Mouse (Mus musculus) MEL (cell line): Measurements from ENCODE around the gene Krt15. TPM values are rescaled to one million over a fixed set of nuclear protein-coding genes. Genes with fewer than 3 reads are reported as not detected.

Source experiments
- DNase-seq: peaks from one replicate; pipeline ENCODE4 v3.0.0; 2011; ENCODE audit warnings: low read depth, low spot score
- H3K27ac ChIP-seq: 2 replicates; pipeline ENCODE4 v1.5.1; 2012; ENCODE audit warnings: low read depth, mild to moderate bottlenecking, control low read depth, low read length, moderate library complexity; ENCODE audit not compliant: control insufficient read depth
- H3K27me3 ChIP-seq, 2 experiments: fragments of 150-350 bp in 1 of 2; sonication (generic) in 1 of 2; 2 replicates each; pipeline ENCODE4 v1.6.1; 2012; ENCODE audit warnings: low read length in 2 of 2, mild to moderate bottlenecking in 2 of 2, improper control_type of control experiment in 1 of 2, moderate library complexity in 1 of 2; ENCODE audit not compliant: insufficient read depth in 2 of 2, control insufficient read depth in 1 of 2
- H3K36me3 ChIP-seq, 2 experiments: 2 replicates each; pipeline ENCODE4 v1.6.1; 2012 to 2014; ENCODE audit warnings: low read length in 2 of 2, improper control_type of control experiment in 1 of 2, inconsistent platforms in 1 of 2, mild to moderate bottlenecking in 1 of 2; ENCODE audit not compliant: insufficient read depth in 2 of 2, control insufficient read depth in 1 of 2
- H3K4me1 ChIP-seq, 2 experiments: fragments of 150-350 bp in 1 of 2; sonication (generic) in 1 of 2; 2 replicates each; pipeline ENCODE4 v1.6.1; 2012; ENCODE audit warnings: low read length in 2 of 2, improper control_type of control experiment in 1 of 2, mild to moderate bottlenecking in 1 of 2; ENCODE audit not compliant: insufficient read depth in 2 of 2, control insufficient read depth in 1 of 2
- H3K4me3 ChIP-seq, 2 experiments: fragments of 150-350 bp in 1 of 2; sonication (generic) in 1 of 2; 2 replicates each; pipeline ENCODE4 v1.5.1; 2012; ENCODE audit warnings: low read depth in 2 of 2, low read length in 2 of 2, mild to moderate bottlenecking in 2 of 2, moderate library complexity in 2 of 2, control low read depth in 1 of 2, improper control_type of control experiment in 1 of 2; ENCODE audit not compliant: control insufficient read depth in 1 of 2, insufficient read depth in 1 of 2
- H3K79me2 ChIP-seq: 2 replicates; pipeline ENCODE4 v1.6.1; 2012; ENCODE audit warnings: mild to moderate bottlenecking, low read length, moderate library complexity; ENCODE audit not compliant: control insufficient read depth, poor library complexity, insufficient read depth
- H3K9ac ChIP-seq: 2 replicates; pipeline ENCODE4 v1.6.1; 2012; ENCODE audit warnings: low read depth, mild to moderate bottlenecking, control low read depth, low read length, moderate library complexity; ENCODE audit not compliant: control insufficient read depth, poor library complexity, severe bottlenecking
- H3K9me3 ChIP-seq: fragments of 150-350 bp; sonication (generic); replicated peaks from 2 replicates; pipeline ENCODE4 v1.6.1; 2012; ENCODE audit warnings: mild to moderate bottlenecking, low read length, improper control_type of control experiment, moderate library complexity; ENCODE audit not compliant: insufficient read depth
- CHD2 ChIP-seq: IDR thresholded peaks from 2 replicates; pipeline ENCODE4 v1.6.1; 2011; ENCODE audit warnings: low read length, improper control_type of control experiment
- CTCF ChIP-seq, 3 experiments: IDR thresholded peaks in 2 of 3; conservative IDR thresholded peaks in 1 of 3; 2 replicates each; pipeline ENCODE4 v1.5.1; 2011 to 2012; ENCODE audit warnings: low read length in 3 of 3, low read depth in 2 of 3, mild to moderate bottlenecking in 2 of 3, improper control_type of control experiment in 1 of 3, inconsistent platforms in 1 of 3, mixed read lengths in 1 of 3, moderate library complexity in 1 of 3; ENCODE audit not compliant: control insufficient read depth in 1 of 3, insufficient read depth in 1 of 3, poor library complexity in 1 of 3, severe bottlenecking in 1 of 3
- ELF1 ChIP-seq: IDR thresholded peaks from 2 replicates; pipeline ENCODE4 v1.6.1; 2014; ENCODE audit warnings: low read depth, mild to moderate bottlenecking, inconsistent platforms, low read length, improper control_type of control experiment, moderate library complexity
- GABPA ChIP-seq: IDR thresholded peaks from 2 replicates; pipeline ENCODE4 v1.6.1; 2012; ENCODE audit warnings: low read depth, mild to moderate bottlenecking, inconsistent platforms, low read length, improper control_type of control experiment, moderate library complexity
- GATA1 ChIP-seq: IDR thresholded peaks from 2 replicates; pipeline ENCODE4 v1.6.1; 2011; ENCODE audit warnings: low read depth, low read length, improper control_type of control experiment
- HCFC1 ChIP-seq: IDR thresholded peaks from 2 replicates; pipeline ENCODE4 v1.6.1; 2012; ENCODE audit warnings: low read depth, mild to moderate bottlenecking, inconsistent platforms, low read length, improper control_type of control experiment, moderate library complexity
- KAT2A ChIP-seq: conservative IDR thresholded peaks from 2 replicates; pipeline ENCODE4 v1.6.1; 2012; ENCODE audit warnings: low read depth, low read length, improper control_type of control experiment, inconsistent platforms
- MAFK ChIP-seq: IDR thresholded peaks from 2 replicates; pipeline ENCODE4 v1.6.1; 2011; ENCODE audit warnings: low read depth, mild to moderate bottlenecking, low read length, improper control_type of control experiment, borderline replicate concordance
- MXI1 ChIP-seq: IDR thresholded peaks from 2 replicates; pipeline ENCODE4 v1.6.1; 2011; ENCODE audit warnings: mild to moderate bottlenecking, low read depth, low read length, improper control_type of control experiment
- NELFE ChIP-seq: IDR thresholded peaks from 2 replicates; pipeline ENCODE4 v1.6.1; 2011; ENCODE audit warnings: low read depth, low read length, improper control_type of control experiment
- NRF1 ChIP-seq: IDR thresholded peaks from 2 replicates; pipeline ENCODE4 v1.6.1; 2014; ENCODE audit warnings: low read depth, mild to moderate bottlenecking, inconsistent platforms, low read length, improper control_type of control experiment, moderate library complexity; ENCODE audit not compliant: poor library complexity, insufficient read depth, severe bottlenecking
- POLR2AphosphoS5 ChIP-seq: IDR thresholded peaks from 2 replicates; pipeline ENCODE4 v1.6.1; 2012; ENCODE audit warnings: low read depth, borderline replicate concordance, mild to moderate bottlenecking, inconsistent platforms, low read length, moderate library complexity, mixed read lengths
- RCOR1 ChIP-seq: IDR thresholded peaks from 2 replicates; pipeline ENCODE4 v1.6.1; 2012; ENCODE audit warnings: low read depth, mild to moderate bottlenecking, inconsistent platforms, low read length, improper control_type of control experiment
- SMC3 ChIP-seq: IDR thresholded peaks from 2 replicates; pipeline ENCODE4 v1.6.1; 2011; ENCODE audit warnings: low read depth, low read length, improper control_type of control experiment
- TAL1 ChIP-seq: IDR thresholded peaks from 2 replicates; pipeline ENCODE4 v1.6.1; 2012; ENCODE audit warnings: mild to moderate bottlenecking, inconsistent platforms, low read length, moderate library complexity, mixed read lengths
- TBP ChIP-seq: IDR thresholded peaks from 2 replicates; pipeline ENCODE4 v1.8.0; 2011; ENCODE audit warnings: low read depth, low read length, improper control_type of control experiment
- USF2 ChIP-seq, 2 experiments: IDR thresholded peaks; 2 replicates each; pipeline ENCODE4 v1.6.1; 2011 to 2012; ENCODE audit warnings: improper control_type of control experiment in 2 of 2, low read length in 2 of 2, borderline replicate concordance in 1 of 2, inconsistent platforms in 1 of 2, low read depth in 1 of 2, mild to moderate bottlenecking in 1 of 2; ENCODE audit not compliant: insufficient read depth in 1 of 2
- ZC3H11A ChIP-seq: IDR thresholded peaks from 2 replicates; pipeline ENCODE4 v1.6.1; 2012; ENCODE audit warnings: low read depth, mild to moderate bottlenecking, inconsistent platforms, low read length, improper control_type of control experiment
- ZKSCAN1 ChIP-seq: IDR thresholded peaks from 2 replicates; pipeline ENCODE4 v1.6.1; 2012; ENCODE audit warnings: low read depth, mild to moderate bottlenecking, inconsistent platforms, low read length, improper control_type of control experiment, moderate library complexity
- ZNF384 ChIP-seq: IDR thresholded peaks from 2 replicates; pipeline ENCODE4 v1.6.1; 2012; ENCODE audit warnings: low read depth, mild to moderate bottlenecking, inconsistent platforms, low read length, improper control_type of control experiment
- polyA plus RNA-seq, 2 experiments: library from polyadenylated mRNA; stranded (reverse) in 1 of 2; unstranded in 1 of 2; fragments of >175 nt in 1 of 2; fragments of >200 nt in 1 of 2; gene quantifications; 2 replicates each; pipeline versions ENCODE4 v1.2.1 to v1.2.4; 2012; ENCODE audit warnings: low replicate concordance in 2 of 2, low read depth in 1 of 2; ENCODE audit not compliant: insufficient read length in 2 of 2, insufficient read depth in 1 of 2, missing spikeins in 1 of 2
- total RNA-seq: library from RNA; depleted of rRNA; stranded (reverse); fragments of 300-350 nt; gene quantifications from 2 replicates; pipeline ENCODE4 v1.2.3, GENCODE M21; 2012; rRNA removed

Krt15 gene
- total and polyA plus RNA-seq, 3 experiments = not detected

DNA sequence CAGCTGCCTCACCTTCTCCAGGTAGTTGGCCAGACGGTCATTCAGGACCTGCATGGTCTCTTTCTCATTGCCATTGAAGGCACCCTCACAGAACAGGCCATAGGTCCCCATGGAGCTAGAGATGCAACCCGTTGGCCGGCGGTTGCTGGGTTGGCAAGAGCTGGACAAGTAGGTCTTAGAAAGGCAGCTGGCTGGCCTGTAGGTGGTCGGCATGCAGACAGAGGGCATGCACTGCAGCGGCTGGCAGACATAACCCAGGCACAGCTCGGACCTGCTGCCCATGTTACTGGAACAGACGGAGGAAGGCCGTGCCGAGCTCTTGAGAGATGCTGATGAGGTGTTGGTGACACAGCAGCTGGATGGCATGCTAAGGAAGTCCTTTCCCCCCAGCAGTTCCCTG is 47.9 kb downstream of the Krt15 start, which contains the start of gene Krt32:
Krt32 (minus strand) TSS at position 366 of the 400 bp plus-strand sequence.
- H3K27me3 ChIP-seq = no peaks in the 10 kb centered on the region
- TF ChIP-seq MXI1 (no peak), ZC3H11A (no peak), GATA1 (no peak), KAT2A (no peak), HCFC1 (no peak), NRF1 (no peak), RCOR1 (no peak), ZKSCAN1 (no peak), ELF1 (no peak), TAL1 (no peak), SMC3 (no peak), POLR2AphosphoS5 (no peak), ZNF384 (no peak), NELFE (no peak), USF2 (IDR thresholded peaks at IDR 0.05; ENCODE audit: borderline replicate concordance in 1 of 2, insufficient read depth in 1 of 2, low read depth in 1 of 2, low read length in 2 of 2) (no peak), GABPA (no peak), MAFK (no peak), CHD2 (no peak), TBP (no peak), CTCF (IDR thresholded peaks at IDR 0.05 in 2 of 3, conservative IDR thresholded peaks at IDR 0.05 in 1 of 3; ENCODE audit: control insufficient read depth in 1 of 3, insufficient read depth in 1 of 3, low read depth in 2 of 3, low read length in 3 of 3, poor library complexity in 1 of 3, severe bottlenecking in 1 of 3) (no peak)
- H3K9me3 ChIP-seq = no peaks in the 10 kb centered on the region
- no peak for DNase-seq
- H3K9ac ChIP-seq = no peak within 1 kb of the TSS
- no peak within 1 kb of the TSS for H3K27ac ChIP-seq
- no peak within 1 kb of the TSS for H3K4me3 ChIP-seq
- H3K36me3 ChIP-seq = no peaks in the 10 kb centered on the region
- H3K79me2 ChIP-seq = no peaks in the 10 kb centered on the region
- no peaks in the 10 kb centered on the region for H3K4me1 ChIP-seq

Other genes with a start within 250 kb of the Krt15 start
- not detected in 2 replicates for gene Krtap31-1, start 228.0 kb downstream of the Krt15 start, total RNA-seq
- gene Krtap31-1, start 228.0 kb downstream of the Krt15 start, polyA plus RNA-seq = not detected
- gene Gm11565, start 221.2 kb downstream of the Krt15 start, total RNA-seq = not detected in 2 replicates
- not detected for gene Gm11565, start 221.2 kb downstream of the Krt15 start, polyA plus RNA-seq
- not detected in 2 replicates for gene Krtap31-2, start 199.6 kb downstream of the Krt15 start, total RNA-seq
- gene Krtap31-2, start 199.6 kb downstream of the Krt15 start, polyA plus RNA-seq = not detected
- not detected in 2 replicates for gene Krtap9-5, start 187.5 kb downstream of the Krt15 start, total RNA-seq
- gene Krtap9-5, start 187.5 kb downstream of the Krt15 start, polyA plus RNA-seq = not detected
- not detected in 2 replicates for gene Krtap29-1, start 156.9 kb downstream of the Krt15 start, total RNA-seq
- gene Krtap29-1, start 156.9 kb downstream of the Krt15 start, polyA plus RNA-seq = not detected
- gene Krtap16-1, start 149.3 kb downstream of the Krt15 start, total RNA-seq = 0.08 TPM in 1 of 2 replicates, not detected in the other
- gene Krtap16-1, start 149.3 kb downstream of the Krt15 start, polyA plus RNA-seq = not detected
- gene Krtap17-1, start 141.9 kb downstream of the Krt15 start, total RNA-seq = not detected in 2 replicates
- not detected for gene Krtap17-1, start 141.9 kb downstream of the Krt15 start, polyA plus RNA-seq
- not detected in 2 replicates for gene Krt33a, start 119.7 kb downstream of the Krt15 start, total RNA-seq
- gene Krt33a, start 119.7 kb downstream of the Krt15 start, polyA plus RNA-seq = not detected
- gene Krt33b, start 106.1 kb downstream of the Krt15 start, total RNA-seq = not detected in 2 replicates
- gene Krt33b, start 106.1 kb downstream of the Krt15 start, polyA plus RNA-seq = not detected
- gene Krt34, start 94.4 kb downstream of the Krt15 start, total RNA-seq = not detected in 2 replicates
- gene Krt34, start 94.4 kb downstream of the Krt15 start, polyA plus RNA-seq = not detected
- not detected in 2 replicates for gene Krt31, start 85.4 kb downstream of the Krt15 start, total RNA-seq
- gene Krt31, start 85.4 kb downstream of the Krt15 start, polyA plus RNA-seq = not detected
- gene Krt32, start 47.7 kb downstream of the Krt15 start, total RNA-seq = not detected in 2 replicates
- not detected for gene Krt32, start 47.7 kb downstream of the Krt15 start, polyA plus RNA-seq
- not detected in 2 replicates for gene Krt35, start 39.7 kb downstream of the Krt15 start, total RNA-seq
- gene Krt35, start 39.7 kb downstream of the Krt15 start, polyA plus RNA-seq = not detected
- gene Krt36, start 30.3 kb downstream of the Krt15 start, total RNA-seq = not detected in 2 replicates
- not detected for gene Krt36, start 30.3 kb downstream of the Krt15 start, polyA plus RNA-seq
- not detected in 2 replicates for gene Krt13, start 14.4 kb downstream of the Krt15 start, total RNA-seq
- not detected for gene Krt13, start 14.4 kb downstream of the Krt15 start, polyA plus RNA-seq
- not detected in 2 replicates for gene Krt19, start 12.7 kb upstream of the Krt15 start, total RNA-seq
- gene Krt19, start 12.7 kb upstream of the Krt15 start, polyA plus RNA-seq = not detected
- not detected in 2 replicates for gene Krt9, start 57.3 kb upstream of the Krt15 start, total RNA-seq
- not detected for gene Krt9, start 57.3 kb upstream of the Krt15 start, polyA plus RNA-seq
- gene Krt14, start 71.6 kb upstream of the Krt15 start, total RNA-seq = not detected in 2 replicates
- gene Krt14, start 71.6 kb upstream of the Krt15 start, polyA plus RNA-seq = not detected
- gene Krt16, start 113.0 kb upstream of the Krt15 start, total RNA-seq = not detected in 2 replicates
- gene Krt16, start 113.0 kb upstream of the Krt15 start, polyA plus RNA-seq = not detected
- not detected in 2 replicates for gene Krt17, start 125.1 kb upstream of the Krt15 start, total RNA-seq
- gene Krt17, start 125.1 kb upstream of the Krt15 start, polyA plus RNA-seq = not detected
- not detected in 2 replicates for gene Krt42, start 133.9 kb upstream of the Krt15 start, total RNA-seq
- gene Krt42, start 133.9 kb upstream of the Krt15 start, polyA plus RNA-seq = not detected
- 320 and 383 TPM in 2 replicates for gene Eif1, start 184.0 kb upstream of the Krt15 start, total RNA-seq
- gene Eif1, start 184.0 kb upstream of the Krt15 start, polyA plus RNA-seq = 100 to 1,000 TPM; 289 to 926 TPM
- not detected in 2 replicates for gene Gast, start 198.5 kb upstream of the Krt15 start, total RNA-seq
- not detected for gene Gast, start 198.5 kb upstream of the Krt15 start, polyA plus RNA-seq
- gene Hap1, start 220.2 kb upstream of the Krt15 start, total RNA-seq = 6.6 and 10.9 TPM in 2 replicates
- gene Hap1, start 220.2 kb upstream of the Krt15 start, polyA plus RNA-seq = 10 to 100 TPM in 1 of 2 experiments, not detected in 1; 34.8 TPM